8 mouse cellular contexts compared by ENCODE assay signal in the genomic region with DNA sequence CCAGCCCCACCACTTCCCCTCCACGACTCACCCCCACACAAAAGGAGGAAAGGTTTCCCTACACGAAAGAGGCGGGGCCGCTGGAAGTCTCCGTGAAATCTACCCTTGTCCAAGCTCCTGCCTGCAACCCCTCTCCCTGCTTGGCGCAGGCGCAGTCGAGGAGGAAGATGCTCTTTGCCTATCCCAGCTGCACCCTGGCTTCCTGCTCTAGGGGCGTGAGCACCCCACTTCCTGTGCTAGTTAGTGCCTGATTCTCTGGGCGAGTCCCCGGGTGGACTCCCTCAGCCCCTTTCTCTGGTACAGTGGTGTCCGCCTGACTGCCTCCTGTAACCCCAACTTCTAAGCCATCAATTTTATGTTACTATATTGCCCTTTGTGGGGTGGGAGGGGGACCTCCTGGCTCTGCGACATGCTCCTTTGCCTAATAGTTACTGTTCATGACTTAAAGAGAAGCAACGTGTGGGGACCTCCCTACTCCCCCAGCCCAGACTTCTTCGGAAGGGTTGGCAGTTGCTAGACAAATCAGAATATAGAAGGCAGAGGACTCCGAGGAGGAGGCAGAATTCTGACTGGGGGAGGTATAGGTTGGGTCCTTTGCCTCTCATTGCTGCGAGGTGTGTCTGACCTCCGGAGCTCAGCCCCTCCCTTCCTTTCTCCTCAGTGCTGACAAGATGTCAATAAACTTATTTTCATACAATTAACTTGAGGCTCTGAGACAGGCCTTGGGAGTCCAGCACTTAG. TPM values are rescaled to one million over a fixed set of nuclear protein-coding genes. Genes with fewer than 3 reads are reported as not detected.
DNase-seq lines count a peak whose midpoint lies in the region; ATAC-seq and TF ChIP-seq lines count a peak whose summit lies in the region.

No protein-coding gene starts in this region.

- H3K4me2 ChIP-seq in heart, embryonic 12.5 days: peak overlapping the region; percentile 78
- H3K4me2 ChIP-seq in kidney, embryonic 14.5 days (replicated peaks; ENCODE audit: low read depth, low read length): peak overlapping the region; percentile 65

- peak; percentile 85 for TF ChIP-seq POLR2A in spleen, adult 2 months (IDR thresholded peaks at IDR 0.05; ENCODE audit: low read depth, low read length)

- no peak for TF ChIP-seq CTCF in left cerebral cortex, adult 2 months (IDR thresholded peaks at IDR 0.05)
- peak; percentile 7; the same call in 1 of the 2 replicates for TF ChIP-seq CTCF in spleen, adult 2 months (IDR thresholded peaks at IDR 0.05; ENCODE audit: extremely low read depth, insufficient read depth, insufficient read length, insufficient replicate concordance)

- peak overlapping the region; percentile 5 for H3K27ac ChIP-seq in left cerebral cortex, adult 2 months
- H3K27ac ChIP-seq in heart, embryonic 12.5 days (ENCODE audit: poor library complexity, severe bottlenecking): peak overlapping the region; percentile 50
- peak overlapping the region; percentile 47; the same call in 1 of the 2 replicates for H3K27ac ChIP-seq in kidney, embryonic 14.5 days (ENCODE audit: low read depth, low read length)
- H3K27ac ChIP-seq in spleen, adult 2 months (ENCODE audit: insufficient read depth, low read length): peak overlapping the region; percentile 92

- H3K9ac ChIP-seq in heart, embryonic 12.5 days: peak overlapping the region; percentile 76
- peak overlapping the region; percentile 65 for H3K9ac ChIP-seq in kidney, embryonic 14.5 days (ENCODE audit: low read depth, low read length)

- DNase-seq in left cerebral cortex, adult 2 months (ENCODE audit: extremely low spot score in 1 of 2, low spot score in 2 of 2): no peak
- no peak for DNase-seq in left cerebral cortex, adult 8-10 months (ENCODE audit: low spot score in 2 of 2)
- peak; percentile 73 for DNase-seq in embryo, embryonic 11 days
- DNase-seq in lung, postnatal 14 days: peak; percentile 74
- peak; percentile 69 to 92 for DNase-seq in spleen, adult 2 months (ENCODE audit: low read depth in 1 of 2, low spot score in 2 of 2)
- DNase-seq in frontal cortex, postnatal 14 days (ENCODE audit: low spot score in 2 of 2): no peak

- H3K27me3 ChIP-seq in heart, embryonic 12.5 days (replicated peaks): no peaks in the 10 kb centered on the region
- no peaks in the 10 kb centered on the region for H3K27me3 ChIP-seq in kidney, embryonic 14.5 days (ENCODE audit: control insufficient read depth, insufficient read depth, low read length)
- H3K27me3 ChIP-seq in spleen, adult 2 months (ENCODE audit: control insufficient read depth, insufficient read depth, low read length): no peaks in the 10 kb centered on the region

- 23% methylated on average over 18 of the region's 18 CpGs for WGBS in heart, embryonic 12.5 days
- WGBS in kidney, embryonic 14.5 days: 20% methylated on average over 18 of the region's 18 CpGs
- WGBS in spleen, adult 2 months: 3% methylated on average over 18 of the region's 18 CpGs

- H3K36me3 ChIP-seq in heart, embryonic 12.5 days: peaks cover 22% of the 10 kb centered on the region
- H3K36me3 ChIP-seq in kidney, embryonic 14.5 days (ENCODE audit: control insufficient read depth, insufficient read depth, low read length): peaks cover 13% of the 10 kb centered on the region
- peaks cover 18% of the 10 kb centered on the region for H3K36me3 ChIP-seq in spleen, adult 2 months (ENCODE audit: control insufficient read depth, insufficient read depth, low read length)

- no peaks in the 10 kb centered on the region for H3K9me3 ChIP-seq in heart, embryonic 12.5 days (replicated peaks)
- H3K9me3 ChIP-seq in kidney, embryonic 14.5 days (ENCODE audit: control insufficient read depth, low read length): no peaks in the 10 kb centered on the region

- no peak overlapping the region for H3K4me3 ChIP-seq in left cerebral cortex, adult 2 months
- peak overlapping the region; percentile 53 for H3K4me3 ChIP-seq in heart, embryonic 12.5 days
- H3K4me3 ChIP-seq in kidney, embryonic 14.5 days (ENCODE audit: low read length): peak overlapping the region; percentile 44
- peak overlapping the region; percentile 74 for H3K4me3 ChIP-seq in spleen, adult 2 months (ENCODE audit: extremely low read depth, insufficient read depth, insufficient read length)

- H3K4me1 ChIP-seq in heart, embryonic 12.5 days (replicated peaks): peaks cover 47% of the 10 kb centered on the region
- H3K4me1 ChIP-seq in kidney, embryonic 14.5 days (ENCODE audit: control insufficient read depth, insufficient read depth, low read length): peaks cover 27% of the 10 kb centered on the region
- peaks cover 21% of the 10 kb centered on the region for H3K4me1 ChIP-seq in spleen, adult 2 months (ENCODE audit: control insufficient read depth, insufficient read depth, insufficient read length)

- intact Hi-C loops in left cerebral cortex, adult 2 months (cut with DNase I): loop anchor here (10.0 kb wide), 1 partner anchor 714 kb away; a partner anchor contains a TSS

- ATAC-seq in heart, embryonic 12.5 days (ENCODE audit: insufficient number of reproducible peaks, low FRiP score): peak; percentile 4; the same call in 1 of the 2 replicates
- 0 out of 2 replicates have a peak, but pooled peaks have one; percentile 13 for ATAC-seq in kidney, embryonic 14.5 days (ENCODE audit: low FRiP score, low TSS enrichment)

RNA-seq across cellular contexts. Expression of a gene that starts 2.6 kb away (rescaled TPM):
- total RNA-seq in left cerebral cortex, adult 2 months (2021): 10 to 100 TPM; 47.7 to 49.2 TPM
- total RNA-seq in left cerebral cortex, adult 8-10 months (2022): 10 to 100 TPM; 51.2 to 54.1 (median 53.2) TPM
- polyA plus RNA-seq in heart, embryonic 12.5 days (2016; fragmentation: Nextera tagmentation; extraction: Ambion mirVana): 21.3 and 22.8 TPM in 2 replicates
- polyA plus RNA-seq in kidney, embryonic 14.5 days (2014; fragmentation: Nextera tagmentation; extraction: Ambion mirVana): 28.6 and 30.3 TPM in 2 replicates
- polyA plus RNA-seq in spleen, adult 2 months (2012; rRNA removed): 23.8 and 32.9 TPM in 2 replicates

RNA-seq across cellular contexts. Expression of a gene that starts 10.2 kb away (rescaled TPM):
- 10 to 100 TPM; 50.6 to 61.2 TPM for total RNA-seq in left cerebral cortex, adult 2 months (2021)
- total RNA-seq in left cerebral cortex, adult 8-10 months (2022): 10 to 100 TPM; 54.2 to 60.5 (median 57.6) TPM
- polyA plus RNA-seq in heart, embryonic 12.5 days (2016; fragmentation: Nextera tagmentation; extraction: Ambion mirVana): 2.7 and 3.0 TPM in 2 replicates
- 3.9 and 4.9 TPM in 2 replicates for polyA plus RNA-seq in kidney, embryonic 14.5 days (2014; fragmentation: Nextera tagmentation; extraction: Ambion mirVana)
- polyA plus RNA-seq in spleen, adult 2 months (2012; rRNA removed): 2.5 and 4.0 TPM in 2 replicates

RNA-seq across cellular contexts. Expression of a gene that starts 14.0 kb away (rescaled TPM):
- total RNA-seq in left cerebral cortex, adult 2 months (2021): under 1 TPM; 0.51 to 0.86 TPM
- 1 to 10 TPM in 2 of 4 experiments, under 1 TPM in 2; 0.53 to 1.3 (median 1.0) TPM for total RNA-seq in left cerebral cortex, adult 8-10 months (2022)
- polyA plus RNA-seq in heart, embryonic 12.5 days (2016; fragmentation: Nextera tagmentation; extraction: Ambion mirVana): not detected in 2 replicates
- polyA plus RNA-seq in kidney, embryonic 14.5 days (2014; fragmentation: Nextera tagmentation; extraction: Ambion mirVana): not detected in 2 replicates
- polyA plus RNA-seq in spleen, adult 2 months (2012; rRNA removed): not detected in 2 replicates

RNA-seq across cellular contexts. Expression of a gene that starts 22.1 kb away (rescaled TPM):
- total RNA-seq in left cerebral cortex, adult 2 months (2021): not detected
- total RNA-seq in left cerebral cortex, adult 8-10 months (2022): not detected
- 0.37 TPM in 1 of 2 replicates, not detected in the other for polyA plus RNA-seq in heart, embryonic 12.5 days (2016; fragmentation: Nextera tagmentation; extraction: Ambion mirVana)
- not detected in 2 replicates for polyA plus RNA-seq in kidney, embryonic 14.5 days (2014; fragmentation: Nextera tagmentation; extraction: Ambion mirVana)
- polyA plus RNA-seq in spleen, adult 2 months (2012; rRNA removed): 0.38 and 0.49 TPM in 2 replicates

RNA-seq across cellular contexts. Expression of a gene that starts 22.9 kb away (rescaled TPM):
- total RNA-seq in left cerebral cortex, adult 2 months (2021): 100 to 1,000 TPM; 126 to 133 TPM
- 100 to 1,000 TPM; 104 to 113 (median 111) TPM for total RNA-seq in left cerebral cortex, adult 8-10 months (2022)
- 33.2 TPM in 2 replicates for polyA plus RNA-seq in heart, embryonic 12.5 days (2016; fragmentation: Nextera tagmentation; extraction: Ambion mirVana)
- 26.7 and 39.4 TPM in 2 replicates for polyA plus RNA-seq in kidney, embryonic 14.5 days (2014; fragmentation: Nextera tagmentation; extraction: Ambion mirVana)
- 67.2 and 88.3 TPM in 2 replicates for polyA plus RNA-seq in spleen, adult 2 months (2012; rRNA removed)

Comparison
In these comparisons a context has a peak if more than half of its experiments do, and no peak if none do; other contexts are left out.
1. DNase-seq: peak in embryo, embryonic 11 days (single experiment), lung, postnatal 14 days (single experiment) and spleen, adult 2 months (2 of 2); none in left cerebral cortex, adult 2 months (0 of 2), left cerebral cortex, adult 8-10 months (0 of 2) and frontal cortex, postnatal 14 days (0 of 2).
2. H3K27ac ChIP-seq: peak in every context shown above with its lines; median percentile 92 in spleen, adult 2 months; 50 in heart, embryonic 12.5 days; 47 in kidney, embryonic 14.5 days; 5 in left cerebral cortex, adult 2 months.